Mouse (Mus musculus): ENCODE results near the gene Npm3. TPM values are rescaled to one million over a fixed set of nuclear protein-coding genes. Genes with fewer than 3 reads are reported as not detected.

Npm3 gene
- polyA plus RNA-seq, 1 experiment from 2014 or later = 17.7 TPM

DNA sequence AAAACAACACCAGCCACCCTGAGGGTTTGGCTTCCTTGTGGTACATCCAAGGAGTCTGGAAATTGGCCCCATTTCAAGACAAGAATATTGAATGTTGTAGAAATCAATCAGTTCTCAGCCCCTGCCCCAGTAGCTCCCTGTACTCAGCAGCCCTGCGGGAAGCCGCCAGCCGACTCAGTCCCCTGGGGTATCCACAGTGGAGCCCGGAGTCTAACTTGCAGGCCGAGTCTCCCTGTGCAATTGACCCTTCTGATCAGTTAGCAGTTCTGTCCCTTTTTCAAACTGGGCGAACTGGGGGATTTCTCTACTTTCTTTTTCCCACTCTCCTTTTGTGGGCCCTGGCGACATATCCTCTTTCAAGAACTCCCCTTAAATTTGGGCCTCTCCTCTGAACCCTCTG is 8.6 kb downstream of the Npm3 start:
- H3K4me1 ChIP-seq = peaks cover 52% of the 10 kb centered on the region
- no peak for ATAC-seq (ENCODE audit: insufficient number of reproducible peaks, insufficient read depth, low FRiP score, low TSS enrichment, low read depth)
- peaks cover 99% of the 10 kb centered on the region for H3K27me3 ChIP-seq
- H3K9ac ChIP-seq = no peak overlapping the region
- no peaks in the 10 kb centered on the region for H3K36me3 ChIP-seq
- H3K27ac ChIP-seq = no peak overlapping the region
- no peaks in the 10 kb centered on the region for H3K9me3 ChIP-seq
- 0 out of 2 replicates have a peak overlapping the region, but pooled peaks have one; percentile 83 for H3K4me2 ChIP-seq
- H3K4me3 ChIP-seq = 0 out of 2 replicates have a peak overlapping the region, but pooled peaks have one; percentile 9
- WGBS = 5% methylated on average over 7 of the region's 7 CpGs

DNA sequence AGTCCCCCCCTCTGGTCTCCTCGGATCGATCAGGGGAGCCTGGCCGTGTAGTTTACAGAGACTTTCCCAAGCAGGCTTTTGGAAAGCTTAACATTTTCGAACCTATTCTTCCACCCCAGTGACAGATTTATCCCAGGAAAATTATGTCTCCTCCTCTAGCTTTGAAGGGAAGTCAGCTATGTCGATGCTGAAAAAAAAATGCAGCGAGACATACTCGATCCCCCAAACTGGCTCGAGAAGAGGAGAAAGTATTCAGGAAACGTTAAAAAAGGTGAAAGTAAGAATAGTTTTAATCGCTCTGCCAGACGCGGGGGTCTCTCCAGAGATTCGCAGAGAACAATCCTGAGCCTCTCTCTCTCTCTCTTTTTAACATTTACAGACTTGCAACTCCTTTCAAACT is 9.2 kb downstream of the Npm3 start:
- WGBS = 3% methylated on average over 13 of the region's 13 CpGs
- no peaks in the 10 kb centered on the region for H3K9me3 ChIP-seq
- H3K4me2 ChIP-seq = no peak overlapping the region
- no peak for ATAC-seq (ENCODE audit: insufficient number of reproducible peaks, insufficient read depth, low FRiP score, low TSS enrichment, low read depth)
- no peak overlapping the region for H3K4me3 ChIP-seq
- H3K27me3 ChIP-seq = peaks cover 99% of the 10 kb centered on the region
- no peak overlapping the region for H3K27ac ChIP-seq
- no peaks in the 10 kb centered on the region for H3K36me3 ChIP-seq
- H3K9ac ChIP-seq = no peak overlapping the region
- H3K4me1 ChIP-seq = peaks cover 47% of the 10 kb centered on the region

DNA sequence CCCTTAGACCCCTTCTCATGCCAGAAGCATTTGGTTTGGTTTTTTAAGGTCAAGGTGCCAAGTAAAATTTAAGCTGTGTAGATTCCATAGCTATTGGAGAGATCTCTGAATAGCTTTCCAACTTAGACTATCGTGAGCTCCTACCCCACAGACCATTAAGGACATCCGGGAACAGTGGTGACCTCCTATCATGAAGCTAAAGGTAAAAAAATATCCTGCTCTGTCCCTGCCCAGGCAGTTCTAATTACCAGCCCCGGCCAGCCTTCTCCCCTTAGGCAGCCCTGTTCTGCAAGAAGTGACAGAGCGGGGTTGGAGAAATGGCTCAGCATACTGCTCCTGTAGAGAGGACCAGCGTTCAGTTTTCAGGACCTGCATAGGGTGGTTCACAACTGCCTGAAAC is 10.9 kb downstream of the Npm3 start:
- no peaks in the 10 kb centered on the region for H3K9me3 ChIP-seq
- H3K27me3 ChIP-seq = peaks cover 99% of the 10 kb centered on the region
- 22% methylated on average over 5 of the region's 5 CpGs for WGBS
- H3K4me3 ChIP-seq = no peak overlapping the region
- no peaks in the 10 kb centered on the region for H3K36me3 ChIP-seq
- ATAC-seq (ENCODE audit: insufficient number of reproducible peaks, insufficient read depth, low FRiP score, low TSS enrichment, low read depth) = no peak
- H3K9ac ChIP-seq = no peak overlapping the region
- no peak overlapping the region for H3K4me2 ChIP-seq
- H3K4me1 ChIP-seq = peaks cover 45% of the 10 kb centered on the region
- no peak overlapping the region for H3K27ac ChIP-seq

DNA sequence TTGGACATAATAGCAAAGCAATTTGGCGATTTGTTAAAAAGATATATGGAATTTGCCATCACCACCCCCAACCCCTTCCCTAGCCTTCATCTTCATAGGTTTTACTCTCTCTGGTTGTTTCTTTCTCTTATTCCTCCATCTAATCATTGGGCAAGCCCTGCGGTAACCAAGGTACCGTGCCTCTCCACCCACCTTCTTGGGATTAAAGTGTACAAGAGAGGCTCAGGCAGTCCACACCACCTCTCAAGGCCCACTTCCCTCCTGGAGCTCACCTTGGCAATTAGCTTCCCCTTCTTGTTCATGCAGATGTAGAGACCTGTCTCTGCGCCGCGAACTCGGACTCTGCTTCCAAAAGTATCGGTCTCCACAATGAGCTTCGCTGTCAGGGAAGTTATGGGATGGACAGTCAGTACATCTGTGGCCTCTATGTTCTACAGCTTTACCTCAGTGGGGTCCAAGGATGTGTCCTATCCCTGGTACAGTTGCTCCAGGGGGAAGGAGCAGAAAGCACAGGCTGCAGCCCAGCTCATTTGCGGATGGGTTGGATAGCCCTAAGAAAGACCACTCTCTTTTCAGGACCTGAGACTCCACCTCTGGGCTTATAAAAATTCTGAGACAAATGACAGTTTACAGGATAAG is 11.4 kb downstream of the Npm3 start:
- Histone ChIP-seq H3K4me2 (no peak overlapping the region; the same call in 1 of the 2 replicates), H3K4me1 (peaks cover 39% of the 10 kb centered on the region), H3K27ac (no peak overlapping the region), H3K4me3 (peak overlapping the region; percentile 38; the same call in 1 of the 2 replicates), H3K9me3 (no peaks in the 10 kb centered on the region), H3K36me3 (no peaks in the 10 kb centered on the region), H3K9ac (no peak overlapping the region), H3K27me3 (peaks cover 99% of the 10 kb centered on the region)
- 45% methylated on average over 10 of the region's 10 CpGs for WGBS
- no peak for ATAC-seq (ENCODE audit: insufficient number of reproducible peaks, insufficient read depth, low FRiP score, low TSS enrichment, low read depth)

DNA sequence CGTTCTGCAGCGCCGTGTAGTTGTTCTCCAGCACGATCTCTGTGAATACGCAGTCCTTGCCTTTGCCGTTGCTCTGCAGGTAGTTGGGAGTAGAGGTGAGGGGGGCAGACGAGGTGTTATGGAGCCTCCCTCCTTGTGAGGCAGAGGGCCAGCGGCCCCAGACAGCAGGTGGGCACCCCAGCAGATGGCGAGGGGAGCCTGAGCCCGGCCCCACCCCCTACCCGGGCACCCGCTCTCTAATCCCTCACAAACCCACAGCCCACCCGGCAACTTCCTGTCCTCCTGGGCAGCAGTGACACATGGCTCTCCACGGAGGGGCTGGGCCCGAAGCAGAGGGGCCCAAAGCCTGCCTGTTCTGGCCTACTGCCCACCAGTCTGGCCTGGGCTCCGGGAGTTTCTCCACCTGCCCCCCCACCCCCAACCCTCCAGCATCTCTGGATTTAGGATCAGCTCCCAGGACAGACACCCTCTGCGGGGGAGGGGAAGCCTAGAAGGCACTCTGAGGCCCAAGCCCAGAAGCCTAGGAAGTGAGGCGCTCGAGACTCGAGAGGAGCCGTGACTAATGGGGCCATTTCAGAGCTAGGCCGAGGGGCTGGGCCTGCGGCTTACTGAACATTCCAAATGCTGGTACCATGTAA is 12.1 kb downstream of the Npm3 start:
- Histone ChIP-seq H3K9ac (peak overlapping the region; percentile 58), H3K4me3 (peak overlapping the region; percentile 38), H3K4me2 (peak overlapping the region; percentile 64), H3K27ac (no peak overlapping the region), H3K36me3 (no peaks in the 10 kb centered on the region), H3K9me3 (no peaks in the 10 kb centered on the region), H3K4me1 (peaks cover 34% of the 10 kb centered on the region), H3K27me3 (peaks cover 99% of the 10 kb centered on the region)
- ATAC-seq (ENCODE audit: insufficient number of reproducible peaks, insufficient read depth, low FRiP score, low TSS enrichment, low read depth) = 0 out of 2 replicates have a peak, but pooled peaks have one; percentile 4
- 5% methylated on average over 23 of the region's 23 CpGs for WGBS

DNA sequence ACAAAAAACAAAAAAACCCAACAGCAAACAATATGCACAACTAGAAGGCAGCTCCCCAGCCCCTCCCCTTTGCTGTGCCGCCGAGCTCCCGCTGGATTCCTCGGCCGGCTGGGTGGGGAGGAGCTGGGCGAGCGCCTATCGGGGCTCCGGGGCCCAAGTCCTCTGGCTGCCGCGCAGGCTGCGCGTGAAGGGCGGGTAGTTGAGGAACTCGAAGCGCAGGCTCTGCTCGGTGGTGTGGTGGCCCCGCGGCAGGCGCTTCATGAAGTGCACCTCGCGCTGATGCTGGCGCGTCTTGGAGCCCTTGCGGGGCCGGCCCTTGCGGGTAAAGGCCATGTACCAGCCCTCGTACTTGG is 12.6 kb downstream of the Npm3 start:
- H3K4me1 ChIP-seq = peaks cover 29% of the 10 kb centered on the region
- H3K9ac ChIP-seq = peak overlapping the region; percentile 58
- H3K4me3 ChIP-seq = peak overlapping the region; percentile 38
- peak overlapping the region; percentile 64 for H3K4me2 ChIP-seq
- under 1% methylated on average over 28 of the region's 28 CpGs for WGBS
- peak; percentile 27 for ATAC-seq (ENCODE audit: insufficient number of reproducible peaks, insufficient read depth, low FRiP score, low TSS enrichment, low read depth)
- peaks cover 99% of the 10 kb centered on the region for H3K27me3 ChIP-seq
- H3K9me3 ChIP-seq = no peaks in the 10 kb centered on the region
- H3K36me3 ChIP-seq = no peaks in the 10 kb centered on the region
- no peak overlapping the region for H3K27ac ChIP-seq

DNA sequence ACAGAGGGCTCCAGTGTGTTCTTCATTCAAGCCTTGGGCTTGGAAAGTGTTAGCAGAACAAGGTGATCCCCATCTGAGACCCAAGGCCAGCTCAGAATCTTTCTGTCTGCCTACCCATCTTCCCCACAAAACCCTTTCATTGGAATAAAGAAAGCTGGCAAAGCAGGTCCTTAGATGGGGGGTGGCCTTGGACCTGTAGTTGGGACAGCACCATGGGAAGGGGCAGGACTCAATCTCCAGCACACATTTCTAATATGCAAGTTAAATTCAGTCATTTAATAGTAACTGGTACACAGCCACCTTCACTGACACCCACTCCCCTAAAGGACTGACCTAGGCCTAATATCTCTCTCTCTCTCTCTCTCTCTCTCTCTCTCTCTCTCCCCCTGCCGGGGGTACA is 13.2 kb downstream of the Npm3 start:
- no peak for ATAC-seq (ENCODE audit: insufficient number of reproducible peaks, insufficient read depth, low FRiP score, low TSS enrichment, low read depth)
- H3K27ac ChIP-seq = no peak overlapping the region
- WGBS = 33% methylated on average over 1 of the region's 1 CpGs

DNA sequence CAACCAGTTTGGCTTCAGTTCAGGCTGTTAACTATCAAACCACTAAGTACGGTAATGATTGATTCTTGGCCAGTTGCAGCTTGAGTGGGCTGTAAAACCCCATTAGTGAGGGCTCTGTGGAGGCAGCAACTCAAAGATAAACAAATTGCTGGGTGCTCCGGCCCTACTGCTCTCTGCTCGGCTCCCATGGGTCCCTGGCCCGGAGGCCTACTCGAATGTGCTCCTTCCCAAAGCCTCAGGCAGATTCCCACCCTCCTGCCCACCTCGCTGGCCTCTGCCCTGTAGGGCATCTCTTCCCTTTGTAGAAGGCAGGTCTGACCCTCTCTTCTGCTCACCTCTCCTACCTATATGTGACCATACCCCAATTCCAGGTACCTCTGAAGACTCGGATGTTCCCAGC is 14.6 kb downstream of the Npm3 start:
- H3K9me3 ChIP-seq = no peaks in the 10 kb centered on the region
- WGBS = 44% methylated on average over 7 of the region's 7 CpGs
- H3K27me3 ChIP-seq = peaks cover 99% of the 10 kb centered on the region
- no peak overlapping the region for H3K4me2 ChIP-seq
- ATAC-seq (ENCODE audit: insufficient number of reproducible peaks, insufficient read depth, low FRiP score, low TSS enrichment, low read depth) = no peak
- no peak overlapping the region for H3K9ac ChIP-seq
- H3K4me1 ChIP-seq = peaks cover 17% of the 10 kb centered on the region
- H3K27ac ChIP-seq = no peak overlapping the region
- no peak overlapping the region for H3K4me3 ChIP-seq
- no peaks in the 10 kb centered on the region for H3K36me3 ChIP-seq

More for the DNA sequence above, 13.2 kb downstream of the Npm3 start:
- H3K4me2 ChIP-seq = no peak overlapping the region
- H3K9me3 ChIP-seq = no peaks in the 10 kb centered on the region
- no peaks in the 10 kb centered on the region for H3K36me3 ChIP-seq
- no peak overlapping the region; the same call in 1 of the 2 replicates for H3K4me3 ChIP-seq
- H3K4me1 ChIP-seq = peaks cover 23% of the 10 kb centered on the region
- H3K9ac ChIP-seq = no peak overlapping the region
- H3K27me3 ChIP-seq = peaks cover 99% of the 10 kb centered on the region

DNA sequence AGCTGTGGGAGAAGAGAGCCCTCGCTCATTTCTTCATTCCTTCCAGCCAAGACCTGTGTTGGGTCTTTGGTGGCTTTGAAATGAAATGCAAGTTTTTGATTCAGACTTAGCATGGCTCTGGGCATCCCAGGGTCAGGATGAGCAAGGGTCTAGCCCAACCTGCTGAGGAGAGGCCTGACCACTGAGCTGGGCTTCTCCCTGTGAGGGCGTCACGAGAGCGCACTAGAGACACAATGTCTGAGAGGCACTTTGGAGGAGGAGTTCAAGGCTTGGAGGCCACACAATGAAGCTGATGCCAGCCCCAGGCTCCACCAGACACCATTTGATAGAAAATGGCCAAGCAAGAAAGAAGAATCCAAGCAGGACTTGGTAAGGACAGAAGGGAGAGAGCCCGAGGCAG is 15.2 kb downstream of the Npm3 start:
- Histone ChIP-seq H3K27ac (no peak overlapping the region), H3K4me1 (peaks cover 17% of the 10 kb centered on the region), H3K36me3 (no peaks in the 10 kb centered on the region), H3K4me3 (no peak overlapping the region), H3K9me3 (no peaks in the 10 kb centered on the region), H3K4me2 (no peak overlapping the region), H3K9ac (0 out of 2 replicates have a peak overlapping the region, but pooled peaks have one; percentile 27), H3K27me3 (peaks cover 95% of the 10 kb centered on the region)
- ATAC-seq (ENCODE audit: insufficient number of reproducible peaks, insufficient read depth, low FRiP score, low TSS enrichment, low read depth) = no peak
- WGBS = 68% methylated on average over 5 of the region's 5 CpGs

DNA sequence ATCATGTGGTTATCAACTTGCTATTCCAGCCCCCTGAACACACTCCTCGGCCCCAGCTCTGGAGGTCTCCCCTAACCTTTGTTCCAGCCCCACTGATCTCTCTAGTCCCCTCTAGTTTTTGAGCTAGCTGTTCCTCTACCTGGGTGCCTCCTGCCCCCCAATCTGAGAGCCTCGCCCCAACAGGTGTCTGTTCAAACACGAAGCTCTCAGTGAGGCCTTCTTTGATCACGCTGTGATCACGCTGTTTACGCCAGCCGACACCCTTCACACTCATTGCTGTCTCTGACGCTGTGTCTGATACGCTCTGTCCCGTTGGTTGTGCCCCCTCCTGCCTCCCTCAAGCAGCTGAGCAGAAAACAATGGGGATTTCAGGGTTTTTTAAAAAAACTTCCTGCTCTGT is 15.8 kb downstream of the Npm3 start:
- no peak for ATAC-seq (ENCODE audit: insufficient number of reproducible peaks, insufficient read depth, low FRiP score, low TSS enrichment, low read depth)
- Histone ChIP-seq H3K36me3 (no peaks in the 10 kb centered on the region), H3K9ac (no peak overlapping the region), H3K4me1 (peaks cover 17% of the 10 kb centered on the region), H3K4me3 (no peak overlapping the region), H3K4me2 (no peak overlapping the region), H3K27ac (no peak overlapping the region), H3K9me3 (no peaks in the 10 kb centered on the region), H3K27me3 (peaks cover 92% of the 10 kb centered on the region)
- 19% methylated on average over 10 of the region's 10 CpGs for WGBS

DNA sequence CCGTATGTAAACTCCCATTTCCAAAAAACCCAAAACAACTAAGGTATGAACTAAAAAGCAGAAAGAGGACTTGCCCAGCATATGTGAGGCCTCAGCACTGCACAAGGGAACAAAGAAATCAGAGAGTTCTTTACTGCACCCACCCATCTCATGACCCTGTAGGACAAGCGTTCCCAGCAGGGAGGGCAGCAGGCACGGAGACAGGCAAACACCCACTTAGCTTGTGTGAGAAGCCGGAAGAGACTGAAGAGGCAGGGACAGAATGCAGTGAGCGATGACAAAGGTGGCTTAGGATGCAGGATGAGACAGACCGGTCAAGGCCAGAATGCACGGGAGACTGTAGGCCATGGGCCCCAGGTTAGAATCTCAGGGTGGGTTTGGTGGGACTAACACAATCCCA is 17.7 kb downstream of the Npm3 start:
- no peak for ATAC-seq (ENCODE audit: insufficient number of reproducible peaks, insufficient read depth, low FRiP score, low TSS enrichment, low read depth)
- Histone ChIP-seq H3K9me3 (no peaks in the 10 kb centered on the region), H3K27me3 (peaks cover 86% of the 10 kb centered on the region), H3K4me1 (peaks cover 3% of the 10 kb centered on the region; the same call in 1 of the 2 replicates), H3K9ac (no peak overlapping the region), H3K36me3 (no peaks in the 10 kb centered on the region), H3K4me3 (no peak overlapping the region), H3K27ac (no peak overlapping the region), H3K4me2 (no peak overlapping the region)
- 85% methylated on average over 7 of the region's 7 CpGs for WGBS

DNA sequence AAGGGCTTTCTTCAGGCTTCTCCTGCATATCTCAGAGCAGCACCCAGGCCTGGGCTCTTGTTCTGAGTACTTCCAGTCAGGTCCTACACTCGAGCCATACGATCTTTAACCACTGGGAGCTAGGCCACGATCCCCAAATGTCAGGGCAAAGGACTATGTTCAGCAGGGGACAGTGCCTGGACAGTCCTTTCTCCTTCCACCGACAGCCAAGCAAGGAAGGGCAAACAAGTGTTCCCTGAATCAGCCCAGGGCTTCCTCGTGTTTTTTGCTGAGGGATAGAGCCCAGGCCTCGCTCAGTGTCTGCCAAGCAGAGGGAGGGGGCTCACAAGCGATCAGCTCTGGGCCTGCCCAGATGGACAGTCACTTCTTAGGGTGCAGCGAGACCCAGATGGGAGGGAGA is 19.3 kb downstream of the Npm3 start:
- no peaks in the 10 kb centered on the region for H3K36me3 ChIP-seq
- H3K9ac ChIP-seq = no peak overlapping the region
- WGBS = 71% methylated on average over 8 of the region's 8 CpGs
- no peak overlapping the region for H3K4me3 ChIP-seq
- H3K27me3 ChIP-seq = peaks cover 72% of the 10 kb centered on the region
- H3K9me3 ChIP-seq = no peaks in the 10 kb centered on the region
- H3K4me2 ChIP-seq = no peak overlapping the region
- H3K27ac ChIP-seq = no peak overlapping the region
- ATAC-seq (ENCODE audit: insufficient number of reproducible peaks, insufficient read depth, low FRiP score, low TSS enrichment, low read depth) = no peak
- H3K4me1 ChIP-seq = peaks cover 9% of the 10 kb centered on the region
